Mouse (Mus musculus) B cell, adult (primary cell): ENCODE data around the gene Hbq1b. TPM values are rescaled to one million over a fixed set of nuclear protein-coding genes. Genes with fewer than 3 reads are reported as not detected.

Experiments
- total RNA-seq: library from RNA; stranded (reverse); gene quantifications from 4 replicates; pipeline ENCODE4 v1.2.4, GENCODE M21; 2023; ENCODE audit not compliant: inconsistent age

The Hbq1b gene
- total RNA-seq: not detected in 4 replicates

GRCm38 (mm10) chr11:32286695-32287492 is at the start of gene Hbq1b:
TSS of gene Hbq1b (plus strand) at chr11:32286965.

GRCm38 (mm10) chr11:32267188-32267884 is 19.4 kb upstream of the Hbq1b start, which contains the start of gene Nprl3:
TSS of gene Nprl3 (minus strand) at chr11:32267707.

GRCm38 (mm10) chr11:32276347-32276746 is 10.4 kb upstream of the Hbq1b start, which contains the start of gene Hba-x:
TSS of gene Hba-x (plus strand) at chr11:32276400.

GRCm38 (mm10) chr11:32283091-32283777 is 3.5 kb upstream of the Hbq1b start, which contains the start of gene Hba-a1:
TSS of gene Hba-a1 (plus strand) at chr11:32283511.

GRCm38 (mm10) chr11:32296203-32296602 is 9.4 kb downstream of the Hbq1b start, which contains the start of gene Hba-a2:
TSS of gene Hba-a2 (plus strand) at chr11:32296489.

GRCm38 (mm10) chr11:32299865-32300264 is 13.1 kb downstream of the Hbq1b start, which contains the start of gene Hbq1a:
TSS of gene Hbq1a (plus strand) at chr11:32300069.

Other genes with a start within 250 kb of the Hbq1b start
- 27.7 to 39.1 TPM (median 30.8 TPM) in 4 replicates for gene Il9r, start 86.7 kb upstream of the Hbq1b start, total RNA-seq
- gene Snrnp25, start 81.5 kb upstream of the Hbq1b start, total RNA-seq: 21.3 to 25.7 TPM (median 23.2 TPM) in 4 replicates
- gene Rhbdf1, start 64.7 kb upstream of the Hbq1b start, total RNA-seq: 7.3 to 11.0 TPM (median 8.1 TPM) in 4 replicates
- gene Mpg, start 60.5 kb upstream of the Hbq1b start, total RNA-seq: 21.8 to 27.2 TPM (median 23.3 TPM) in 4 replicates
- gene Nprl3, start 19.3 kb upstream of the Hbq1b start, total RNA-seq: 57.0 to 64.7 TPM (median 60.1 TPM) in 4 replicates
- not detected in 4 replicates for gene Hba-x, start 10.6 kb upstream of the Hbq1b start, total RNA-seq
- 12.5 to 42.5 TPM (median 25.1 TPM) in 4 replicates for gene Hba-a1, start 3.5 kb upstream of the Hbq1b start, total RNA-seq
- gene Hba-a2, start 9.5 kb downstream of the Hbq1b start, total RNA-seq: 5.9 to 19.6 TPM (median 13.7 TPM) in 4 replicates
- not detected in 4 replicates for gene Hbq1a, start 13.1 kb downstream of the Hbq1b start, total RNA-seq
- gene Sh3pxd2b, start 60.9 kb downstream of the Hbq1b start, total RNA-seq: 0.10 to 0.12 TPM in 2 of 4 replicates, not detected in the others
- 3.3 to 6.3 TPM (median 5.3 TPM) in 4 replicates for gene Ubtd2, start 168.4 kb downstream of the Hbq1b start, total RNA-seq
- gene Efcab9, start 245.1 kb downstream of the Hbq1b start, total RNA-seq: 3.2 to 4.2 TPM (median 3.9 TPM) in 3 of 4 replicates, not detected in the other
- gene Stk10, start 246.3 kb downstream of the Hbq1b start, total RNA-seq: 231 to 239 TPM (median 236 TPM) in 4 replicates